ENCODE assay signal across 15 mouse cellular contexts in genomic region chr13:90521758-90522245, GRCm38 (mm10).
DNase-seq lines count a peak whose midpoint lies in the region; ATAC-seq and TF ChIP-seq lines count a peak whose summit lies in the region.
"Had no signal": no experiment of that assay in that cellular context is flagged by ENCODE, and none has a peak within 500 bp of the region (broad histone marks: within the 10 kb centered on the region; RNA-seq: fewer than 3 reads in every experiment).

No protein-coding gene starts in this region.

- no peak overlapping the region for H3K9ac ChIP-seq in liver, adult 2 months (ENCODE audit: low read depth, low read length)
- no peak overlapping the region for H3K9ac ChIP-seq in liver, embryonic 12.5 days
- H3K9ac ChIP-seq in heart, embryonic 14.5 days (ENCODE audit: low read length): no peak overlapping the region
- H3K9ac ChIP-seq in limb, embryonic 14.5 days (ENCODE audit: low read depth, low read length, severe bottlenecking): no peak overlapping the region
- H3K9ac ChIP-seq: hindbrain, embryonic 14.5 days had no signal

- H3K4me2 ChIP-seq in liver, embryonic 12.5 days: no peak overlapping the region
- H3K4me2 ChIP-seq in heart, embryonic 14.5 days (ENCODE audit: low read length): no peak overlapping the region
- H3K4me2 ChIP-seq in limb, embryonic 14.5 days (replicated peaks; ENCODE audit: low read depth, low read length, severe bottlenecking): no peak overlapping the region
- H3K4me2 ChIP-seq: hindbrain, embryonic 14.5 days had no signal

- H3K36me3 ChIP-seq in liver, adult 2 months (ENCODE audit: control insufficient read depth, insufficient read depth, low read length): no peaks in the 10 kb centered on the region
- no peaks in the 10 kb centered on the region for H3K36me3 ChIP-seq in liver, embryonic 12.5 days
- no peaks in the 10 kb centered on the region for H3K36me3 ChIP-seq in heart, embryonic 14.5 days (ENCODE audit: control insufficient read depth, insufficient read depth, low read length)
- no peaks in the 10 kb centered on the region for H3K36me3 ChIP-seq in limb, embryonic 14.5 days (ENCODE audit: control insufficient read depth, insufficient read depth, low read length)

- H3K4me1 ChIP-seq in liver, adult 2 months (ENCODE audit: control insufficient read depth, insufficient read depth, low read length): peaks cover 5% of the 10 kb centered on the region
- H3K4me1 ChIP-seq in liver, embryonic 12.5 days: no peaks in the 10 kb centered on the region
- H3K4me1 ChIP-seq in heart, embryonic 14.5 days (ENCODE audit: control insufficient read depth in 2 of 2, insufficient read depth in 2 of 2, low read length in 2 of 2): peaks cover 3 to 15% of the 10 kb centered on the region in 2 experiments; a peak in 3 of 4 replicates
- H3K4me1 ChIP-seq in limb, embryonic 14.5 days (ENCODE audit: control insufficient read depth, insufficient read depth, low read length): peaks cover 18% of the 10 kb centered on the region
- H3K4me1 ChIP-seq: megakaryocyte, embryonic 14.5 days had no signal

- TF ChIP-seq CTCF in liver, adult 2 months (IDR thresholded peaks at IDR 0.05; ENCODE audit: low read depth, low read length): no peak

- H3K79me2 ChIP-seq in liver, adult 2 months (ENCODE audit: control insufficient read depth, insufficient read depth, low read length): no peaks in the 10 kb centered on the region

- DNase-seq in heart, adult 18-20 months: peak; percentile 15 to 17
- DNase-seq in heart, adult 11 months: no peak
- peak; percentile 42 for DNase-seq in liver, adult 2 months (ENCODE audit: extremely low read depth, low read depth, low spot score)
- DNase-seq in limb, embryonic 14.5 days (ENCODE audit: low spot score): no peak
- no peak for DNase-seq in ovary, adult 18-20 months (ENCODE audit: low spot score)
- DNase-seq in left cerebral cortex, postnatal 4 days: no peak
- DNase-seq: cerebellum, adult 11-12 months; kidney, postnatal 14 days; layer of hippocampus, postnatal 36 days; liver; thymus, postnatal 14 days had no signal

- intact Hi-C loops in left cerebral cortex, postnatal 4 days (cut with DNase I): no loop called here

- H3K27me3 ChIP-seq in liver, adult 2 months (ENCODE audit: control insufficient read depth, insufficient read depth, low read length): no peaks in the 10 kb centered on the region
- no peaks in the 10 kb centered on the region for H3K27me3 ChIP-seq in liver, embryonic 12.5 days (replicated peaks)
- no peaks in the 10 kb centered on the region for H3K27me3 ChIP-seq in heart, embryonic 14.5 days (ENCODE audit: control insufficient read depth, insufficient read depth, low read length)
- H3K27me3 ChIP-seq in limb, embryonic 14.5 days (ENCODE audit: control insufficient read depth, insufficient read depth, low read length): no peaks in the 10 kb centered on the region
- H3K27me3 ChIP-seq: megakaryocyte, embryonic 14.5 days had no signal

- H3K4me3 ChIP-seq in liver, adult 2 months (ENCODE audit: insufficient read depth, low read depth, low read length): no peak overlapping the region
- no peak overlapping the region for H3K4me3 ChIP-seq in liver, embryonic 12.5 days
- no peak overlapping the region for H3K4me3 ChIP-seq in heart, embryonic 14.5 days (ENCODE audit: control insufficient read depth in 1 of 2, insufficient read depth in 1 of 2, low read depth in 1 of 2, low read length in 2 of 2)
- H3K4me3 ChIP-seq in limb, embryonic 14.5 days (replicated peaks; ENCODE audit: low read length): no peak overlapping the region
- H3K4me3 ChIP-seq: megakaryocyte, embryonic 14.5 days had no signal

- no peak for ATAC-seq in liver, embryonic 12.5 days
- ATAC-seq in heart, embryonic 14.5 days (ENCODE audit: insufficient number of reproducible peaks, insufficient read depth, low FRiP score, low read depth): no peak
- ATAC-seq in limb, embryonic 14.5 days (ENCODE audit: low FRiP score, low read depth): peak; percentile 80

- WGBS in liver, adult 2 months: 36% methylated on average over 4 of the region's 4 CpGs
- 47% methylated on average over 4 of the region's 4 CpGs for WGBS in liver, embryonic 12.5 days (ENCODE audit: insufficient replicate concordance)
- WGBS in heart, embryonic 14.5 days: 40% methylated on average over 4 of the region's 4 CpGs
- 31% methylated on average over 4 of the region's 4 CpGs for WGBS in limb, embryonic 14.5 days

- no peak overlapping the region for H3K27ac ChIP-seq in liver, adult 2 months (replicated peaks; ENCODE audit: insufficient read depth, low read depth, low read length)
- no peak overlapping the region for H3K27ac ChIP-seq in liver, embryonic 12.5 days
- H3K27ac ChIP-seq in heart, embryonic 14.5 days (replicated peaks in 1 of 2; ENCODE audit: control insufficient read depth in 1 of 2, insufficient read depth in 1 of 2, low read depth in 2 of 2, low read length in 2 of 2): peak overlapping the region; percentile 29 to 32; a peak in 1 of 4 replicates
- H3K27ac ChIP-seq in limb, embryonic 14.5 days (replicated peaks; ENCODE audit: low read depth, low read length): no peak overlapping the region
- H3K27ac ChIP-seq: hindbrain, embryonic 14.5 days had no signal

- H3K9me3 ChIP-seq in liver, embryonic 12.5 days (replicated peaks): no peaks in the 10 kb centered on the region
- H3K9me3 ChIP-seq in heart, embryonic 14.5 days (ENCODE audit: control insufficient read depth, low read length): no peaks in the 10 kb centered on the region
- no peaks in the 10 kb centered on the region for H3K9me3 ChIP-seq in limb, embryonic 14.5 days (ENCODE audit: control insufficient read depth, low read length)
- H3K9me3 ChIP-seq: megakaryocyte, embryonic 14.5 days had no signal

- no peak for TF ChIP-seq POLR2A in liver, adult 2 months (IDR thresholded peaks at IDR 0.05; ENCODE audit: extremely low read depth, insufficient read depth, low read length)
- no peak for TF ChIP-seq POLR2A in limb, embryonic 14.5 days (IDR thresholded peaks at IDR 0.05; ENCODE audit: borderline replicate concordance, extremely low read depth, insufficient read depth, insufficient read length)

Comparison
In these comparisons a context has a peak if more than half of its experiments do, and no peak if none do; other contexts are left out.
1. DNase-seq: peak in heart, adult 18-20 months (2 of 2) and liver, adult 2 months (single experiment); none in heart, adult 11 months (single experiment), limb, embryonic 14.5 days (single experiment), ovary, adult 18-20 months (single experiment) and left cerebral cortex, postnatal 4 days (single experiment).
2. H3K27ac ChIP-seq: peak in heart, embryonic 14.5 days (2 of 2); none in liver, adult 2 months (single experiment), liver, embryonic 12.5 days (single experiment) and limb, embryonic 14.5 days (single experiment).